Mouse (Mus musculus) kidney, adult 18-20 months (tissue): ENCODE data around the gene Zfp951.
"Not testable (repeated sequence)": the region's sequence is repeated elsewhere in the genome, so short reads cannot be mapped to it uniquely, and the experiment has no call there.

Experiments
- DNase-seq: peaks from one replicate; pipeline ENCODE4 v3.0.0; 2021

Gene Zfp951

DNA sequence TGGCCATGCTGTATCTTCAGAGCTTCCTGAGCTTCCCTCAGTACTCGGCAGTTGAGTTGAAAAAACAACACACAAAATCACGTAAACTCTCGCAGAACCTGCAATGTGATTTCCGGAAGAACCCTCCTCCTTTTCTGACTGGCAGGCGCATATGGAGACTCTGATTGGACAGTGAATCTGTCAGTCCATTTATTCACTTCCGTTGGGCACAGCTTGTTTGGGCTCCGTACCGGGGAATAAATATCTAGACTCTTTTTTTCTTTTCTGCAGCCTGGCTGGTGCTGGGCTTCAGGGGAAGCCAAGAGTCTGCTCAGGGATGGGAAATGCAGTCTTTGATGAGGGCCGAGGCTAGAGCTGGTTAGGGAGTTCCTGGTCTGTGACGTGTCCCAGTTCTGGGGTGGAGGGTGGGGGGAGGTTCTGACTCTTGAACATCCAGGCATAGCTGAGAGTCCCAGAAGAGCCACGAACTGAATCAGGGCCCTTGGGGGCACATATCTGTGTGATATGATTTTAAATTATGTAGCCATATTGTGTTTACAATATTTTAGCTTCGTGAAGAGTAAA lies at the start of gene Zfp951:
Zfp951 (minus strand) TSS at position 109 of the 564 bp plus-strand sequence.
- peak; percentile 66 for DNase-seq

DNA sequence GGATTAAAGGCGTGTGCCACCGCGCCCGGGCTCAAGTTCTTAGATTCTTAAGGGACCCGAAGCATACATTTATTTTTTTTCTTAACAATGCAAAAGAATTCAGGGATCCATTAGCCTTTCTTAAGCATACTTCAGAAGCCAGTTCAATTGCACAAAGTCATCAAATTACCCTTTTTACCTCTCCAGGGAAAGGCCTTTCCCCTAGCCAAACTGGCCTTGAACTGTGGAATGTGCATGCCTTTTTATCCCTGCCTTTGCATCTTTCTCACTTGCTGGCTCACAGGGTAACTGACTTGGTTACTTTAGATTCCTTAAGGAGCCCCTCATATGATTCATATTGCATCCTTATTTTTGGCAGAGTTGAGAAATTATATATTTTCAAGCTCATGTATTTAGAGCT lies 46.7 kb upstream of the Zfp951 start:
- not testable (repeated sequence) for DNase-seq

DNA sequence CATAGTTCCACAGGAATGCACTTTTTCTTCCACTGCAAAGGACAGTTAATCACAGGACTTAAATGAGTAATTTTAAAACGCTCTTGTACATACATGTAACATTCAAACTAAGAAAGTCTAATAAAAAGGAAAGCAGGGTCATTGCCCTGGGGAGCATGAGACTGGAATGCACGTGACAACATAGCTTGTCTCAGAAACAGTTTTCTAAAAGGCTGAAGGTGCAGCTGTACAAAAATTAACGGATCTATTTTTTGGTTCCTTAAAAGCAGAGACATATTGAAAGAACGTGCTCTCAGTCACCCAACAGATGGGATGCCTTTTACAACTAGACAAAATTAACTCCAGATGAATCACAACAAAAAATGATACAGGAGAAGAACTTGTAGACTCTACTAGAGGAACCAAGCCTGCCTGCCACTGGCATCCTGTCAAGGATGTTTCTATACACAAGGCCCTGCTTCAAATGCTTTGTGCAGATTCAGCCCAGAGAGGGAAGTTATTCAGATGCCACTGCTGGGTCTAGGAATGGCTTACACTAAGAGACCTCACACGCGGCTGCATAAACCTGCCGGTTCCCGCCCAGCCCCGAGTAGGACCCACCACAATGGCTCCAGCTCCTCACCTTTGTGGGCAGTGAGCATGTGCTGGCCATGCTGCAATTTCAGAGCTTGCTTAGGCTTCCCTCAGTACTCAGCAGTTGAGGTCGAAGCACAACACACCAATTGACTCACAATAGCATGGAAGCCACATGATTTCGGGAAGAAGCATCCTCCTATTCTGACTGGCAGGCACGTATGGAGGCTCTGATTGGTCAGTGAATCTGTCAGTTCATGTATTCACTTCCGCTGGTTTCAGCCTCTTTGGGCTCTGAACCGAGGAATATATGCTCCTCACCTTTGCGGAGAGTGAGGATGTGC lies 567 bp downstream of the Zfp951 start:
- DNase-seq, result not testable (repeated sequence)

- not testable (repeated sequence) for DNase-seq
Observed at GRCm38 (mm10) chr5:104854546-104854945, 5.3 kb downstream of the Zfp951 start.

DNA sequence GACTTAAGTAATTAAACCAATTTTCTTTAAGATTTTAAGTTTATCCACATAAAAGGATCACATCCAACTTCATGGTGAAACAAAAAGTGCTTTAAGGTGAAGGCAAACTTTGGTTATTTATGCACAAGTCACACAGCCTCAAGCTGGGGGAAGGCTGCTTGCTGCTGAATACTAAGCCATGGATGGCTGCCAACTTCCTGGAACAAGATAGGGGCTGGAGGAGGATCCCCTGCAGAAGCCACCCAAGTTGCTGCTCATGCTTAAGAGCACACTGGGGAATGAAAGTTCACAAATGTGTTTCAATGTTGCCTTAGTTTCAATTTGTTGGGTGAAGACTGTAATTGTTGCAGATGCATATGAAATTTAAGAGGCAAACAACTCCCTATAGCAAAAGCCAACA lies 26.5 kb downstream of the Zfp951 start:
- DNase-seq, result no peak

- DNase-seq, result no peak
Observed at GRCm38 (mm10) chr5:104829611-104830010, 30.3 kb downstream of the Zfp951 start.

DNA sequence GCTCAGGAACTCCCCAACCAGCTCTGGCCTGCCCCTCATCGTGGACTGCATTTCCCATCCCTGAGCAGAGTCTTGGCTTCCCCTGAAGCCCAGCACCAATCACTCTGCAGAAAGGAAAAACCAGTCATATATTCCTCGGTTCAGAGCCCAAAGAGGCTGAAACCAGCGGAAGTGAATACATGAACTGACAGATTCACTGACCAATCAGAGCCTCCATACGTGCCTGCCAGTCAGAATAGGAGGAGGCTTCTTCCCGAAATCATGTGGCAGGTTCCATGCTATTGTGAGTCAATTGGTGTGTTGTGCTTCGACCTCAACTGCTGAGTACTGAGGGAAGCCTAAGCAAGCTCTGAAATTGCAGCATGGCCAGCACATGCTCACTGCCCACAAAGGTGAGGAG lies 89.7 kb downstream of the Zfp951 start:
- not testable (repeated sequence) for DNase-seq
